In genomic region chr8:123373403-123374238, GRCm38 (mm10) we compare ENCODE assay signal across 7 mouse cellular contexts. TPM values are rescaled to one million over a fixed set of nuclear protein-coding genes. Genes with fewer than 3 reads are reported as not detected.
A peak's percentile ranks its signal among the peaks of the same experiment; 100 is the strongest.
DNase-seq lines count a peak whose midpoint lies in the region; ATAC-seq lines count a peak whose summit lies in the region.

Gene Tcf25 (plus strand): TSS chr8:123373753.

- H3K27ac ChIP-seq in intestine, embryonic 16.5 days (ENCODE audit: low read length), result peak within 1 kb of the TSS; percentile 99
- H3K27ac ChIP-seq in midbrain, embryonic 11.5 days (ENCODE audit: low read depth, low read length), result peak within 1 kb of the TSS; percentile 89

- intact Hi-C loops in left cerebral cortex, postnatal 36 days (cut with DNase I), result no loop called here

- under 1% methylated on average over 75 of the region's 75 CpGs for WGBS in intestine, embryonic 16.5 days
- under 1% methylated on average over 66 of the region's 75 CpGs for WGBS in midbrain, embryonic 11.5 days

- no peaks in the 10 kb centered on the region for H3K27me3 ChIP-seq in intestine, embryonic 16.5 days (replicated peaks; ENCODE audit: control insufficient read depth, insufficient read depth, low read length)
- H3K27me3 ChIP-seq in midbrain, embryonic 11.5 days (ENCODE audit: control insufficient read depth, insufficient read depth, low read length), result no peaks in the 10 kb centered on the region

- H3K36me3 ChIP-seq in intestine, embryonic 16.5 days (ENCODE audit: control insufficient read depth, insufficient read depth, low read length), result no peaks in the 10 kb centered on the region
- no peaks in the 10 kb centered on the region for H3K36me3 ChIP-seq in midbrain, embryonic 11.5 days (ENCODE audit: control insufficient read depth, insufficient read depth, low read length)

- H3K9me3 ChIP-seq in intestine, embryonic 16.5 days (ENCODE audit: control insufficient read depth, low read length), result no peaks in the 10 kb centered on the region
- no peaks in the 10 kb centered on the region for H3K9me3 ChIP-seq in midbrain, embryonic 11.5 days (ENCODE audit: control insufficient read depth, low read length)

- peak; percentile 93 for ATAC-seq in intestine, embryonic 16.5 days
- peak; percentile 91 for ATAC-seq in midbrain, embryonic 11.5 days (ENCODE audit: low FRiP score)

- H3K4me1 ChIP-seq in intestine, embryonic 16.5 days (ENCODE audit: control insufficient read depth, insufficient read depth, low read length), result peaks cover 12% of the 10 kb centered on the region
- peaks cover 9% of the 10 kb centered on the region for H3K4me1 ChIP-seq in midbrain, embryonic 11.5 days (ENCODE audit: control insufficient read depth, insufficient read depth, low read length)

- H3K4me2 ChIP-seq in intestine, embryonic 16.5 days (ENCODE audit: low read depth, low read length), result peak within 1 kb of the TSS; percentile 78
- H3K4me2 ChIP-seq in midbrain, embryonic 11.5 days, result peak within 1 kb of the TSS; percentile 78

- DNase-seq in adrenal gland, adult 2 months, result peak; percentile 96
- peak; percentile 95 for DNase-seq in embryo, embryonic 11.5 days (ENCODE audit: low read depth, low spot score)
- DNase-seq in gastrocnemius, postnatal 4 days (ENCODE audit: low spot score in 2 of 2), result peak; percentile 89 to 95
- DNase-seq in left cerebral cortex, postnatal 36 days (ENCODE audit: low spot score in 2 of 2), result peak; percentile 97 to 98
- DNase-seq in midbrain, embryonic 11.5 days (ENCODE audit: low spot score, missing footprints), result peak; percentile 99
- DNase-seq in skeletal muscle tissue, adult 2 months (ENCODE audit: low read depth, low spot score), result peak; percentile 98

- peak within 1 kb of the TSS; percentile 95 for H3K4me3 ChIP-seq in intestine, embryonic 16.5 days (ENCODE audit: low read length)
- H3K4me3 ChIP-seq in midbrain, embryonic 11.5 days (ENCODE audit: low read depth, low read length), result peak within 1 kb of the TSS; percentile 80

- H3K9ac ChIP-seq in intestine, embryonic 16.5 days (ENCODE audit: low read depth, low read length), result peak within 1 kb of the TSS; percentile 90
- peak within 1 kb of the TSS; percentile 75 for H3K9ac ChIP-seq in midbrain, embryonic 11.5 days (ENCODE audit: low read length)

RNA-seq across cellular contexts. Expression of gene Tcf25, which starts in this region (rescaled TPM):
- 100 to 1,000 TPM; 230 to 235 TPM for total RNA-seq in adrenal gland, adult 2 months (2021)
- polyA plus RNA-seq in adrenal gland, adult 2 months (2012; rRNA removed), result 151 and 158 TPM in 2 replicates
- 100 to 1,000 TPM; 174 to 177 TPM for total RNA-seq in gastrocnemius, postnatal 4 days (2021)
- polyA plus RNA-seq in intestine, embryonic 16.5 days (2015; fragmentation: Nextera tagmentation; extraction: Ambion mirVana), result 155 and 161 TPM in 2 replicates
- total RNA-seq in left cerebral cortex, postnatal 36 days (2021), result 100 to 1,000 TPM; 543 to 593 TPM
- polyA plus RNA-seq in midbrain, embryonic 11.5 days (2014; fragmentation: Nextera tagmentation; extraction: Ambion mirVana), result 171 and 181 TPM in 2 replicates

Comparison
In these comparisons a context has a peak if more than half of its experiments do, and no peak if none do; other contexts are left out.
1. Peak in every context shown above with its lines: DNase-seq, ATAC-seq, H3K4me3 ChIP-seq and H3K27ac ChIP-seq.